ENCODE assay signal across 18 mouse cellular contexts in genomic region chr4:154071941-154072340, GRCm38 (mm10). TPM values are rescaled to one million over a fixed set of nuclear protein-coding genes. Genes with fewer than 3 reads are reported as not detected.
A peak's percentile ranks its signal among the peaks of the same experiment; 100 is the strongest.
DNase-seq lines count a peak whose midpoint lies in the region; ATAC-seq and TF ChIP-seq lines count a peak whose summit lies in the region.
"Had no signal": no experiment of that assay in that cellular context is flagged by ENCODE, and none has a peak within 500 bp of the region (broad histone marks: within the 10 kb centered on the region; RNA-seq: fewer than 3 reads in every experiment).

No protein-coding gene starts in this region.

- H3K36me3 ChIP-seq in stomach, embryonic 16.5 days (ENCODE audit: control insufficient read depth, insufficient read depth, low read length) = no peaks in the 10 kb centered on the region
- H3K36me3 ChIP-seq in stomach, postnatal 0 days (ENCODE audit: control insufficient read depth, insufficient read depth, low read length) = no peaks in the 10 kb centered on the region
- H3K36me3 ChIP-seq in midbrain, embryonic 12.5 days = no peaks in the 10 kb centered on the region
- H3K36me3 ChIP-seq: heart, embryonic 10.5 days; stomach, embryonic 15.5 days had no signal

- ATAC-seq in stomach, embryonic 16.5 days (ENCODE audit: insufficient read depth, low FRiP score) = no peak
- no peak for ATAC-seq in stomach, postnatal 0 days (ENCODE audit: low FRiP score, low TSS enrichment)
- ATAC-seq in midbrain, embryonic 12.5 days (ENCODE audit: low FRiP score, low read depth) = no peak

- H3K27me3 ChIP-seq in stomach, embryonic 16.5 days (ENCODE audit: control insufficient read depth, insufficient read depth, low read length) = peaks cover 31% of the 10 kb centered on the region
- no peaks in the 10 kb centered on the region for H3K27me3 ChIP-seq in stomach, postnatal 0 days (ENCODE audit: control insufficient read depth, insufficient read depth, low read length)
- peaks cover 43% of the 10 kb centered on the region for H3K27me3 ChIP-seq in midbrain, embryonic 12.5 days

- H3K9ac ChIP-seq in stomach, embryonic 16.5 days (ENCODE audit: low read length) = no peak overlapping the region
- no peak overlapping the region for H3K9ac ChIP-seq in stomach, postnatal 0 days (ENCODE audit: low read length)
- peak overlapping the region; percentile 34; the same call in 1 of the 2 replicates for H3K9ac ChIP-seq in midbrain, embryonic 12.5 days (replicated peaks)
- H3K9ac ChIP-seq: lung, embryonic 14.5 days; stomach, embryonic 15.5 days had no signal

- H3K9me3 ChIP-seq in stomach, embryonic 16.5 days (replicated peaks; ENCODE audit: control insufficient read depth, low read length) = no peaks in the 10 kb centered on the region
- no peaks in the 10 kb centered on the region for H3K9me3 ChIP-seq in stomach, postnatal 0 days (ENCODE audit: control insufficient read depth, low read length)
- H3K9me3 ChIP-seq in midbrain, embryonic 12.5 days = no peaks in the 10 kb centered on the region
- H3K9me3 ChIP-seq: heart, embryonic 10.5 days; stomach, embryonic 15.5 days had no signal

- H3K27ac ChIP-seq in stomach, embryonic 16.5 days (ENCODE audit: low read length) = no peak overlapping the region
- no peak overlapping the region for H3K27ac ChIP-seq in stomach, postnatal 0 days (replicated peaks)
- no peak overlapping the region for H3K27ac ChIP-seq in midbrain, embryonic 12.5 days (replicated peaks)
- H3K27ac ChIP-seq: heart, embryonic 10.5 days; stomach, embryonic 15.5 days had no signal

- no peak for TF ChIP-seq EP300 in stomach, postnatal 0 days (optimal IDR thresholded peaks at IDR 0.05)

- no peak overlapping the region for H3K4me3 ChIP-seq in stomach, embryonic 16.5 days (replicated peaks; ENCODE audit: low read length)
- no peak overlapping the region for H3K4me3 ChIP-seq in stomach, postnatal 0 days (ENCODE audit: low read depth, low read length)
- peak overlapping the region; percentile 20; the same call in 1 of the 2 replicates for H3K4me3 ChIP-seq in midbrain, embryonic 12.5 days
- H3K4me3 ChIP-seq: heart, embryonic 10.5 days; myocyte; stomach, embryonic 15.5 days had no signal

- TF ChIP-seq CTCF in stomach, postnatal 0 days (IDR thresholded peaks at IDR 0.05; ENCODE audit: low read depth) = no peak

- no peaks in the 10 kb centered on the region for H3K4me1 ChIP-seq in stomach, embryonic 16.5 days (ENCODE audit: control insufficient read depth, insufficient read depth, low read length)
- no peaks in the 10 kb centered on the region for H3K4me1 ChIP-seq in stomach, postnatal 0 days (replicated peaks; ENCODE audit: control insufficient read depth, insufficient read depth)
- H3K4me1 ChIP-seq in midbrain, embryonic 12.5 days = peaks cover 7% of the 10 kb centered on the region; the same call in 1 of the 2 replicates
- H3K4me1 ChIP-seq: heart, embryonic 10.5 days had no signal

- 18% methylated on average over 14 of the region's 16 CpGs for WGBS in stomach, embryonic 16.5 days
- WGBS in stomach, postnatal 0 days = 13% methylated on average over 11 of the region's 16 CpGs
- WGBS in midbrain, embryonic 12.5 days = 30% methylated on average over 10 of the region's 16 CpGs

- no peak for DNase-seq in stomach, postnatal 0 days (ENCODE audit: low spot score)
- DNase-seq in forelimb bud, embryonic 11.5 days (ENCODE audit: low read depth, low spot score) = peak; percentile 20
- DNase-seq in spleen, postnatal 14 days (ENCODE audit: low spot score in 2 of 2) = no peak
- no peak for DNase-seq in cerebellum, adult 9-11 months
- DNase-seq in gastrocnemius, adult 8-10 months (ENCODE audit: low spot score in 2 of 2) = no peak
- DNase-seq: adrenal gland, adult 8-10 months; heart, postnatal 4 days; kidney, adult 8-10 months; kidney, postnatal 4 days; liver; lung, embryonic 14.5 days had no signal

- peak overlapping the region; percentile 28; the same call in 1 of the 2 replicates for H3K4me2 ChIP-seq in stomach, embryonic 16.5 days (ENCODE audit: low read depth, low read length)
- no peak overlapping the region for H3K4me2 ChIP-seq in stomach, postnatal 0 days (replicated peaks; ENCODE audit: low read depth)
- peak overlapping the region; percentile 43 for H3K4me2 ChIP-seq in midbrain, embryonic 12.5 days (replicated peaks)
- H3K4me2 ChIP-seq: lung, embryonic 14.5 days; stomach, embryonic 15.5 days had no signal

RNA-seq across cellular contexts. Expression of gene Ccdc27, which starts 29.5 kb away (rescaled TPM):
- polyA plus RNA-seq in stomach, embryonic 16.5 days (2015; fragmentation: Nextera tagmentation; extraction: Ambion mirVana) = not detected in 2 replicates
- 0.07 TPM in 1 of 2 replicates, not detected in the other for polyA plus RNA-seq in stomach, postnatal 0 days (2015; fragmentation: Nextera tagmentation; extraction: Ambion mirVana)
- polyA plus RNA-seq in midbrain, embryonic 12.5 days (2016; fragmentation: Nextera tagmentation; extraction: Ambion mirVana) = not detected in 2 replicates
- total RNA-seq in gastrocnemius, adult 8-10 months (2022) = not detected
- total RNA-seq: adrenal gland, adult 8-10 months; ES-E14; heart, postnatal 4 days had no signal
- polyA plus RNA-seq: C2C12; heart, embryonic 10.5 days; myocyte had no signal

RNA-seq across cellular contexts. Expression of gene Smim1, which starts 45.9 kb away (rescaled TPM):
- polyA plus RNA-seq in stomach, embryonic 16.5 days (2015; fragmentation: Nextera tagmentation; extraction: Ambion mirVana) = 58.7 and 63.0 TPM in 2 replicates
- polyA plus RNA-seq in stomach, postnatal 0 days (2015; fragmentation: Nextera tagmentation; extraction: Ambion mirVana) = 29.8 and 31.2 TPM in 2 replicates
- 5.6 and 6.3 TPM in 2 replicates for polyA plus RNA-seq in midbrain, embryonic 12.5 days (2016; fragmentation: Nextera tagmentation; extraction: Ambion mirVana)
- 1 to 10 TPM in 3 of 4 experiments, under 1 TPM in 1; 0.46 to 3.4 (median 1.4) TPM for total RNA-seq in gastrocnemius, adult 8-10 months (2022)
